Mouse (Mus musculus): ENCODE results near the gene Cldn4. TPM values are rescaled to one million over a fixed set of nuclear protein-coding genes. Genes with fewer than 3 reads are reported as not detected.
A peak's percentile ranks its signal among the peaks of the same experiment; 100 is the strongest.

The Cldn4 gene
- polyA plus RNA-seq, 1 experiment from 2014 or later, result 7.5 TPM

DNA sequence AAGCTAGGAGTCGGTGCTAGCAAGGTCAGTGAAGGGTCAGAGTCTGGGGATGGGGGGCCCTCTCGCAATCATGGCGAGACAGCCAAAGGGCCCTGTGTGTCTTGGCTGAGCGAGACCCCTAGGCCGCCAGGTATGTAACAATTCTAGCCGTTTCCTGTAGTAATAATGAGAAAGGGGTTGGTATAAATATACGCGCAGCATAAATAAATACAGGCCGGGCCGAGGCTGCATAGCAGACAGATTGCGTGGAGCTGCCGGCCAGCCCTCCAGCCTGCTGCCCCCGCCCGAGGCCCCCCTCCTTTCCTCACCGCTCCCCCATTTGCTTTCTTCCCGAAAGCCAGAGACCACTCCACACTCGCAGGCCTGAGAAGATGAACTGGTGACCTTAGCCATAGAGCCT is 49.1 kb downstream of the Cldn4 start:
- DNase-seq (ENCODE audit: low spot score) (no peak), ATAC-seq (ENCODE audit: insufficient read depth, low FRiP score, low TSS enrichment) (no peak)
- WGBS, result 77% methylated on average over 17 of the region's 17 CpGs
- Histone ChIP-seq H3K4me3 (ENCODE audit: low read depth, low read length) (no peak overlapping the region), H3K4me1 (ENCODE audit: control insufficient read depth, insufficient read depth, low read length) (no peaks in the 10 kb centered on the region), H3K27me3 (ENCODE audit: control insufficient read depth, insufficient read depth, low read length) (no peaks in the 10 kb centered on the region), H3K27ac (ENCODE audit: low read depth, low read length) (no peak overlapping the region), H3K36me3 (ENCODE audit: control insufficient read depth, insufficient read depth, low read length) (no peaks in the 10 kb centered on the region), H3K9ac (ENCODE audit: low read length) (no peak overlapping the region), H3K9me3 (ENCODE audit: control insufficient read depth, low read length) (no peaks in the 10 kb centered on the region), H3K4me2 (ENCODE audit: low read depth) (no peak overlapping the region)

DNA sequence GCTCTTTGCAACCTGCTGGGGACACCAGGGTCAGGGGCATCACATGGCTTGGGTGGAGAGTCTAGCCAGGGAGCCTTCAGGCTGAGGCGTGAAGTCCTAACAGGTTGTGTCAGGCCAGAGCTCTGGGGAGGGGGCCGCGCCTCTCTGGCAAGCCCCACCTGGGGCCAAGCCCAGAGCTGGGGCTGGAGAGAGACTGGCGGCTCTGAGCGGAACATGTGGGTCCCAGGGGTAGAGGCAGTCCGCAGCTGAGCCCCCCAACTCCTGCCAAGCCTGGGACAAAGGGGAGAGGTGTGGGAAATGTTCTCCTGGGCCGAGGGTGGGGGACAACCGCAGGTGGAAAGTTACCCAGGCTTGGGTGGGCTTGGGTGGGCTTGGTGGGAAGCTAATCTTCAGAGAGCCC is 49.8 kb downstream of the Cldn4 start:
- no peaks in the 10 kb centered on the region for H3K27me3 ChIP-seq (ENCODE audit: control insufficient read depth, insufficient read depth, low read length)
- no peak overlapping the region for H3K4me2 ChIP-seq (ENCODE audit: low read depth)
- 80% methylated on average over 8 of the region's 8 CpGs for WGBS
- H3K4me1 ChIP-seq (ENCODE audit: control insufficient read depth, insufficient read depth, low read length), result no peaks in the 10 kb centered on the region
- DNase-seq (ENCODE audit: low spot score) (no peak), ATAC-seq (ENCODE audit: insufficient read depth, low FRiP score, low TSS enrichment) (no peak)
- no peak overlapping the region for H3K9ac ChIP-seq (ENCODE audit: low read length)
- no peaks in the 10 kb centered on the region for H3K36me3 ChIP-seq (ENCODE audit: control insufficient read depth, insufficient read depth, low read length)
- no peak overlapping the region for H3K4me3 ChIP-seq (ENCODE audit: low read depth, low read length)
- no peaks in the 10 kb centered on the region for H3K9me3 ChIP-seq (ENCODE audit: control insufficient read depth, low read length)
- H3K27ac ChIP-seq (ENCODE audit: low read depth, low read length), result no peak overlapping the region

DNA sequence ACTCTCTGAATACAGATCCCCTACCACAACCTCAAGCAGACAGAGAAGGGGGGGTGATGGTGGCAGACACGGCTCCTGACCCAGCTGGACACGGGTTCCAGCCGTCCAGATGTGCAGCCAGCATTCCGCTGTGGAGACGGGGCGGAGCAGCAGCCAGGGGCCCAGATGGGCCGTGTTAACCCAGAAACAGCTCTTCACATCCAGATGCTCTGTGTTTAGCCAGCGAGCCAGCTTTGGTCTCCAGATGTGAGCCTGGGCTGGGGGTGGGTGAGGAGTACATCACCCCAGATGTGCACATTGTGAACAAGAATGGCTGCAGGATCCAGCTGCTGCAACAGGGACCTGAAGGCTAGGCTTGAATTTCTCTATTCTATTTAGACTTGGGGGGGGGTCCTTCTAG is 51.4 kb downstream of the Cldn4 start:
- ATAC-seq (ENCODE audit: insufficient read depth, low FRiP score, low TSS enrichment), result no peak
- H3K36me3 ChIP-seq (ENCODE audit: control insufficient read depth, insufficient read depth, low read length), result no peaks in the 10 kb centered on the region
- peak; percentile 60 for DNase-seq (ENCODE audit: low spot score)
- H3K4me2 ChIP-seq (ENCODE audit: low read depth), result no peak overlapping the region
- no peaks in the 10 kb centered on the region for H3K9me3 ChIP-seq (ENCODE audit: control insufficient read depth, low read length)
- H3K4me1 ChIP-seq (ENCODE audit: control insufficient read depth, insufficient read depth, low read length), result no peaks in the 10 kb centered on the region
- H3K9ac ChIP-seq (ENCODE audit: low read length), result no peak overlapping the region
- no peaks in the 10 kb centered on the region for H3K27me3 ChIP-seq (ENCODE audit: control insufficient read depth, insufficient read depth, low read length)
- no peak overlapping the region for H3K27ac ChIP-seq (ENCODE audit: low read depth, low read length)
- H3K4me3 ChIP-seq (ENCODE audit: low read depth, low read length), result no peak overlapping the region
- 60% methylated on average over 8 of the region's 8 CpGs for WGBS

Other genes with a start within 250 kb of the Cldn4 start
- 2.6 and 3.1 TPM in 2 replicates for gene Eln, start 199.6 kb downstream of the Cldn4 start, polyA plus RNA-seq (2014; fragmentation: Nextera tagmentation; extraction: Ambion mirVana)
- gene Tmem270, start 40.2 kb downstream of the Cldn4 start, polyA plus RNA-seq (2014; fragmentation: Nextera tagmentation; extraction: Ambion mirVana), result not detected in 2 replicates
- gene Cldn13, start 31.4 kb downstream of the Cldn4 start, polyA plus RNA-seq (2014; fragmentation: Nextera tagmentation; extraction: Ambion mirVana), result 2.4 and 4.0 TPM in 2 replicates
- 8.7 and 11.6 TPM in 2 replicates for gene Mettl27, start 14.6 kb downstream of the Cldn4 start, polyA plus RNA-seq (2014; fragmentation: Nextera tagmentation; extraction: Ambion mirVana)
- 2.2 and 3.1 TPM in 2 replicates for gene Cldn3, start 39.3 kb upstream of the Cldn4 start, polyA plus RNA-seq (2014; fragmentation: Nextera tagmentation; extraction: Ambion mirVana)
- 45.9 and 46.3 TPM in 2 replicates for gene Abhd11, start 62.2 kb upstream of the Cldn4 start, polyA plus RNA-seq (2014; fragmentation: Nextera tagmentation; extraction: Ambion mirVana)
- gene Stx1a, start 76.5 kb upstream of the Cldn4 start, polyA plus RNA-seq (2014; fragmentation: Nextera tagmentation; extraction: Ambion mirVana), result 25.4 and 36.6 TPM in 2 replicates
- 26.6 and 28.3 TPM in 2 replicates for gene Dnajc30, start 117.3 kb upstream of the Cldn4 start, polyA plus RNA-seq (2014; fragmentation: Nextera tagmentation; extraction: Ambion mirVana)
- 126 and 141 TPM in 2 replicates for gene Bud23, start 118.0 kb upstream of the Cldn4 start, polyA plus RNA-seq (2014; fragmentation: Nextera tagmentation; extraction: Ambion mirVana)
- 11.1 and 13.6 TPM in 2 replicates for gene Vps37d, start 131.3 kb upstream of the Cldn4 start, polyA plus RNA-seq (2014; fragmentation: Nextera tagmentation; extraction: Ambion mirVana)
- gene Mlxipl, start 143.0 kb upstream of the Cldn4 start, polyA plus RNA-seq (2014; fragmentation: Nextera tagmentation; extraction: Ambion mirVana), result 0.60 and 0.65 TPM in 2 replicates
- 19.3 and 23.2 TPM in 2 replicates for gene Tbl2, start 202.7 kb upstream of the Cldn4 start, polyA plus RNA-seq (2014; fragmentation: Nextera tagmentation; extraction: Ambion mirVana)
- gene Bcl7b, start 221.3 kb upstream of the Cldn4 start, polyA plus RNA-seq (2014; fragmentation: Nextera tagmentation; extraction: Ambion mirVana), result 44.0 and 45.3 TPM in 2 replicates
- 60.3 and 66.3 TPM in 2 replicates for gene Baz1b, start 240.3 kb upstream of the Cldn4 start, polyA plus RNA-seq (2014; fragmentation: Nextera tagmentation; extraction: Ambion mirVana)